Mouse (Mus musculus) adipocyte (in vitro differentiated cells): ENCODE data around the gene Fibcd1.

ENCODE experiments used
- DNase-seq: peaks from one replicate; pipeline ENCODE4 v3.0.0-alpha.2; 2016; ENCODE audit warnings: low spot score

The Fibcd1 gene

DNA sequence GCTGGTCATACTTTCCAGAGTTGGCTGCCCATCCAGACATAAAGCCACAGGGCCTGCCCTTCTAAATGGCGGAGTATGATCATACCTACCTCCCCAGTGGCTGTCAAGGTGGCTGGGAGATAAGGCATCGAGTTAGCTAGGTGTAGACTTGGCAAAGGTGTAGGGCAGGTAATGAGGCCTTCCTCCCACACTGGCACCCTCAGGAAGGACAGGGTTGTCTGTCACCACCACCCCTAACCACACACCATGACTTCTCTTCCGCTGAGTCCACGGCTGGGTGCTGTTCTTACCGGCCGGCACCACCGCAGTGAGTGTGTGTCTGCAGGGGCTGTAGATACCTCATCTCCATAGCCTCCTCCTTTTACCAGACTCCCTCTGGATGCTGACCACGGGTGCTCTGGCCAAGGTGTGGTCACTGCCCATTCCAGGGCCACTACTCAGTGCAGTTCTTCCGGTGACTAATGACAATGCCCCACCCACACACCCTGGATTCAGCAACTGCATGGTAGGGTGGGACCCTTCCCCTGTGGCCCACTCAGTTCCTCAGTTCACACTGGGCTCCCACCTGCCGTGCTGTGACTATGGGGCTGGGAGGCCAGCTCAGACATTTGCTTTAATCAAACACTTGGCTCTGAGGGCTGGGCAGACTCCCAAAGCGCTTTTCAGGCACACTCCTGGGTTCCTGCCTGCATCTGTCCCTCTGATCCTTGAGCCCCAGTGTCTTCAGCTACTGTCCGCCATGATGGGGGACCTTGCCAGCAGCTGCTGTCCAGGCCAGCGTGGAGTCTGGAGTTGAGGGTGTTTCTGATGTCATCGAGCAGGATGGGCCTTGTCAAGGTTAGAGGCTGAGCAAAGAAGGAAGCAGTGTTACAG, 34.5 kb downstream of the Fibcd1 start:
- DNase-seq: no peak

DNA sequence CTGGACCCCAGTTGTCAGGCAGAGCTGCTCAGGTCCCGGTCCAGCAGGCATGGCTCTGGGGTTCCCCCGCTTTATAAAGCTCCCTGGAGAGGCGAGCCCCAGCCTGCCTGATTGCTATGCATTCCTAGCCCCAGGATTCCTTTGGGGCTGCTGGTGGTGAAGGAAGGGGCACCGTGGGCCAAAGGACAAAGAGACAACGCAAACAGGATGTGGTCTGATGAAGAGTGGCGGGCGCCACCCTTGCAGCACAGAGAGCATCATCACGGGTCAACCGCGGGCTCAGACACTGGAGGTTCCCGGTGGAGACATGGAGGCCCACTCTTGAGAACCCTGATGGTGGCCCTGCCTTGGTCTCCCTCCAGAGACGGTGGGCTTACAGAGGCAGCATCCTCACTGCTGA, 35.4 kb downstream of the Fibcd1 start, which contains the start of gene Qrfp:
Qrfp (minus strand) TSS at position 137 of the 400 bp plus-strand sequence.
- no peak for DNase-seq

GRCm38 (mm10) chr2:31809358-31809740, 36.5 kb downstream of the Fibcd1 start:
- no peak for DNase-seq

DNA sequence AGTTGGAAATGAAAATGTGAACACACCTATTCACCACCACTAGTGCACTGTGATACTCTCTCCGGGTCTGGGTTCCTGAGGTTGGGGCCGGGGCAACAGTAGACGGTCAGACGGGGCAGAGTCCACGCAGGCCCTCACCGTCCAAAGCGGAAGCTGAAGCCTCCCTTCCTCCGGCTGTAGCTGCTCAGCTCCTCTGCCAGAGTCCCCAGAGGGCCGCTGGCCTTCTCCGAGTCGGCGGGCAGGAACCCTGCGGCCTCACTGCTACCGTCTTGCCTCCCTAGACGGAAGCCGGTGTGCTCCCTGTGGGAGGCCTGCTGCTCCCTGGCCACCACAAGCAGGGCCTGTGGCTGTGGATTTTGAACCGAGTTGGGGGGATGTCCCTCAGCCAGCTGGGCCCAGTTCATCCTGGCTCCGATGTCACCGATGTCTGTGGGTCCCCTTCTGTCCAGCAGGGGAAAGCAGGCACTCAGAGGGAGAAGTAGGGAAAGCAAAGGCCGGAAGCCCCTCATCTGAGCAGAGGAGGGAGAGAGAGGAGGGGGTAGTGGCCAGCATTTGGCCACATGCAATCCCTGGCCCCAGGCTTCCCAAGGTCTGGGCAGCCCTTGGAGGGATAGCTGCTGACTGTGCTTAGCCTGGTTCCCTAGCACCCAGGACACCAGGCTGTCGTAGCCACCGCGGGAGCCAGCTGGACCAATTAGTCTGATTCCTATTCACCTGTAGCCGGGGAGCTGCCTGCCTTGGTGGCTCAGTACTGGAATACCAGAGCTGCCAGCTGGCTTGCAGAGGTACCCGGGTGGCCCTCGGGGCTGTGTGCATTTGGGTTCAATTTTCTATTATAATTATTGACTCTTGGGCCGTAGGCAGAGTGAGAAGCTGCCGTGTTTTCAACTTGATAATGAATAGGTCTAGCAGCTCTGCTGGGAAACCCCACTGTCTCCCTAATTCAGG, 37.1 kb downstream of the Fibcd1 start:
- DNase-seq: no peak

- no peak for DNase-seq
Measured at GRCm38 (mm10) chr2:31806639-31807382, 39.0 kb downstream of the Fibcd1 start.

DNA sequence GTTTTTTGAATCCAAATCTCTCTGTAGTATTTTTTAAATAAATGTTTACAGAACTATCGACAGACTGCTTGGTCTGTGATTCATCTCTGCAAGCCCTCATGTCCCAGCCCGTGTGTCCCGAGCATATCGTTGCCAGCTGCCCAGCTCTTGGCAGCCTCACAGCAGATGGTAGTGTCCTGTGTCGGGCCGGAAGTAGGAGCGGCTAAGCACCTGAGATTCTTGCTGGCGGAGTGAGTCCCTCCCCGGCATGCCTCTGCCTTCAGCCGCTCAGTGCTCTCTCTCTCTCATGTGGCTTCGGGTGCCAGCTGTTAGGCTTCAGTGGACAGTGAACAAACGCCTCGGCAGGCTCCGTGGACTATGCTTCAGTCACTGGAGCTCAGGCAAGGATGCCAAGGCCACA, 42.3 kb downstream of the Fibcd1 start:
- DNase-seq: no peak

DNA sequence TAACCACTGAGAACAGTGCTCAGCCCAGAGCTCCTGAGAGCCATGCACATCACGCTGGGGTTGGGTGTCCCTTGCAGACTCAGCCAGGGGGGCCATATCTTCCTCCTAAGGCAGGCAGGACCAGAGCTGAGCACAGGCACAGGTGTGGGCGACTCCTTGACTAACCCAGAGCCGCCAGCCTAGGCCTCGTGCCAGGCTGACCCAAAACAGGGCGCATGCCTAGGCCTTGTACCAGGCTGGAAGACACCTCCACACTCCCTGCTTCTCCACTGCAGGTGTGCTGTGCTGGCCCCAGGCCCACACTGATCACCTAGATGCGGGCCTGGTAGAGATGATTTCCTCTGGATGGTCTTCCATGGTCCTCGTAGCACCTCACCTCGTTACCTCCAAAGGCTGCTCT, 43.0 kb downstream of the Fibcd1 start:
- no peak for DNase-seq

- DNase-seq: no peak
Measured at GRCm38 (mm10) chr2:31801416-31801815, 44.4 kb downstream of the Fibcd1 start.

DNA sequence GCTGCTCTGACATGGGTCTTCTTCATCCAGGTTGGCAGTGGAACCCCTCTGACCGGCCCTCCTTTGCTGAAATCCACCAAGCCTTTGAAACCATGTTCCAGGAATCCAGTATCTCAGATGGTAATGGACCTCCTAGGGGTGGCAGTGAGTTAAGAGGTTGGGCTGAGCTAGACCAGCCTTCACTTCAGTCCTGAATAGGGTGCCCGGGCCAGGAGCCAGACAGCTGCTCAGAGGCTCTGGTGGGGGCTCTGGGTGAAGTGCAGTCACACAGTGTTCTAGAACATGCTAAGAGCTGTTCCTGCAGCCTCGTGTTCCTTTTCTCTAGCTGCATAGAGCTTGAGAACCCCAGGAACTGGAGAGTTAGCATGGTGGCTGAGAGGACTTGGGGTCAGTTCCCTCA, 48.9 kb downstream of the Fibcd1 start:
- no peak for DNase-seq

GRCm38 (mm10) chr2:31792611-31793010, 53.2 kb downstream of the Fibcd1 start:
- DNase-seq: no peak

GRCm38 (mm10) chr2:31791260-31791659, 54.5 kb downstream of the Fibcd1 start:
- no peak for DNase-seq

DNA sequence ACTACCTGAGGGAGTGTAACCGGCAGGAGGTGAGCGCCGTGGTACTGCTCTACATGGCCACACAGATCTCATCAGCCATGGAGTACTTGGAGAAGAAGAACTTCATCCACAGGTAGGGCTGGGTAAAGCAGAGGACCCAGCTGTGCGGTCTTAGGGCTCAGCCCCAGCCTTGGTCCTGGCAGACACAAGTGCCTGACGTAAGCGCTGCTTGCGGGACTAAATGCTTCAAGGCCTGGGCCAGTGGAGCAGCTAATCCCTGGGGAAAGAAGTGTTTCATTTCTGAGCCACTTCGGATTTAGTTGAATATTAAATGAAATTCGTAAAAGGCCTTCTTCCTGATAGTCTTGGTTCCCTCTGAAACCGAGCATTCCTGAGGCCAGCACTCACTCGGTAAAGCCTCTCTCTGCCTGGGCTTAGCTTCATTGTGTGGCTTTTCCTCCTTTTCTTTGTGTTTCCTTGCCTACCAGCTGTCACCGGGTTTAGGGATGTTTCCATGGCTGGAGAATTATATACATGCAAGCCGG, 55.0 kb downstream of the Fibcd1 start:
- DNase-seq: no peak

GRCm38 (mm10) chr2:31789215-31789614, 56.6 kb downstream of the Fibcd1 start:
- DNase-seq: no peak

DNA sequence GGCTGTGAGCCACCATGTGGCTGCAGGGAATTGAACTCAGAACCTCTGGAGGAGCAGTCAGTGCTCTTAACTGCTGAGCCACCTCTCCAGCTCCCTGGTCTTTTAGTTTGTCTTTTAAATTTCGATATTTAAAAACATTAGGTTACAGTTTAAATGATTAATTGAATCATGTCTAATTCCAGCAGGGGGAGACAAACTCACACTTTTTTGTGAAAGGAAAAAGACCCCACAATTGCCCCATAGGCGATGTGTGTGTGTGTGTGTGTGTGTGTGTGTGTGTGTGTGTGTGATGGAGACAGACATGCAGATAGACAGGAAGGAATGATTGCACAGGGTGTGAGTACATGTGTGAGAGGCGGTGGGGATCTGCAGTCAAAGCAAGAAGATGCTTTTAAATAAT, 57.6 kb downstream of the Fibcd1 start:
- no peak for DNase-seq

DNA sequence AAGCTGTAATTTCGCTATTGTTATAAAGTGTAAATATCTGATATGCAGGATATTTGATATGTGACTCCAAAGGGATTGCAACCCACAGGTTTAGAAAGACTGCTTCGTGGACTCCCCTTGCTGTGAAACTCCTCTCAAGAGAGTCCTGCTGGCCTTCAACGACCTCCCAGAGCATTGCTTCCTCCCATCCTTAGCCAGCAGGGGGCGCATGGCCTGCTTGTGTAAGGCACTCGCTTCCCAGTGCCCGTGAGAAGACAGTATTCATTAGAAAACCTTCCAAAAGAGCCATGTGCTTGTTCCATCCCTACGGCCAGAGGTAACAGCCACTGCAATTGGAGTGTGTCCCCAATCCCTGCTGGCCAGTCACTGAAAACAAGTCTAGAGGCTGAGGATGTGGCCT, 58.8 kb downstream of the Fibcd1 start:
- peak; percentile 85 for DNase-seq

- peak; percentile 88 for DNase-seq
Measured at GRCm38 (mm10) chr2:31785074-31785473, 60.7 kb downstream of the Fibcd1 start.

DNA sequence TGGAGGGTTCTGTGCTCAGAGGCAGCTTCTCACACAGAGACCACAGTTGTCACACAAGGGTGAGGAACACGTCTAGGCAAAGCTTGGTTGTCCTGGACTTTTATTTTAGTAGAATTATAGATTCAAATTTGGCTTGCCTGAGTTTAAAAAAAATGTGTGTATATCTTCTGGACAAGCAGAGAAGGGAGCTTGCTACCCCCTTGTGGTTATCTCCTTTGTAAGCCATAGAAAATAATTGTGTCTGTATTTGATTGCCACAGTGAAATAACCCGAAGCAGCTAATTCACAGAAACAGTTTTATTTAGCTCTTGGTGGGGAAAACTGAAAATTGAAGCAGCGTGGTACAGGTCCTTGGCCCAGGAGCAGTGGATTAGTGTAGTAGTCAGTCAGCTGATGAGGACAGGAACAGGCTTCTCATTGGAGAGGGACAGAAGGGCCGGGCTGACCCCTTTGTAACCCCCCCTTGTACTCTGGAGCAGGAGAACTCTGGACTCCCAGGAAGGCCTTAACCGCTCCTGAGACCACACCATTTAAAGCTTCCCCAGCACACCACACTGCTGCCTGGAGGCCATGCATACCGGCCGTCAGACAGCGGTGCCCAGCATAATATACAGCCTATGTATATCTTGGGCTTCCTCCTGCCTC, 62.7 kb downstream of the Fibcd1 start:
- DNase-seq: peak; percentile 26

GRCm38 (mm10) chr2:31779258-31779657, 66.5 kb downstream of the Fibcd1 start:
- no peak for DNase-seq

GRCm38 (mm10) chr2:31776479-31776878, 69.3 kb downstream of the Fibcd1 start:
- no peak for DNase-seq

- DNase-seq: peak; percentile 98
Measured at GRCm38 (mm10) chr2:31770781-31771441, 74.9 kb downstream of the Fibcd1 start.

DNA sequence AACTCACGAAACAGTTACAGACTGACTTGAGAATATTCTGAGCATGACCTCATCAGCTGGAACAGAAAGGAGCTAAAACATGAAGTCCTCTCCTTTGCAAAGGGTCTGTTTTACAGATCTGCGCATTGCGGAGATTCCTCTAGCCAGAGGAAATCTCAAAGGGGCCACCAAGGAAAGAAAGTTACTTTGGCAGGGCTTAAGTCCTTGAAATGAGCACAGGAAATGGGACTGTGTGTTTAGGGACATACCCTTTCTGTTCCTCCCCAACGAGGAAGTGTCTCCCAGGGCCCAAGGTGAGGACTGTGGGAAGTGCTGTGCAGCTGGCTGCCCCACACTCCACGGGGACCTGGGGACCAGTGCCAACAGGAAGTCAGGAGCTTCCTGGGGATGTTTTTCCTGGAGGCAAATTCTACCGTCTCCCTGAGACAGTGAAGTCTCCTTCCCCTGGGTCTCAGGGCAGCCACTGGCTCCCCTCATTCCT, 76.1 kb downstream of the Fibcd1 start:
- peak; percentile 38 for DNase-seq
